Mouse (Mus musculus) adrenal gland, adult 8-10 months (tissue): ENCODE measurements around the gene Pde4d. TPM values are rescaled to one million over a fixed set of nuclear protein-coding genes. Genes with fewer than 3 reads are reported as not detected.
A peak's percentile ranks its signal among the peaks of the same experiment; 100 is the strongest.

Experiments
- DNase-seq: peaks from one replicate; pipeline ENCODE4 v3.0.0; 2022
- microRNA-seq, 2 experiments: library from miRNA; unstranded; fragments of <30 nt; microRNA quantifications; one replicate each; pipeline ENCODE4 v1.2.0; 2022
- total RNA-seq, 4 experiments: library from RNA; stranded (reverse); gene quantifications; 2 replicates each; pipeline ENCODE4 v1.2.4; 2022

Gene Pde4d
- total RNA-seq, 4 experiments from 2014 or later: 10.8 to 13.3 (median 12.0) TPM

DNA sequence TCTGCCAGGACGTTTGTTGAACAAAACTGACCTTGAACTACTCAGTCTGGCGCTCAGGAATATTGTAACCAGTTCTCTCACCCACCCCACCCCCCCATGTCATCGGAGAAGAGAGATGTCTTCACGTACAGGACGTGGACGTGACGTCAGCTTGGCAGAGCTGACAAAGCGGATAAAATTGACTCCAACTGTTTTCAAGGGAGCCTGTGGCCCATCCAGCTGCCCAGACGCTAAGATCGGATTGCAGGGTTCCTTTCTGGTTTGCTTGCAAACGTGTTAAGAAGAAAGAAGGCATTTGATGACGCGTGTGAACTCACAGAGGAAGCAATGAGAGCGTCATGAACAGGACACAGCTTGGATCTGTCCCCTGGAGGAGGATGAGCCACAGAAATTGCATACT is 1501.7 kb downstream of the Pde4d start:
- DNase-seq: no peak

DNA sequence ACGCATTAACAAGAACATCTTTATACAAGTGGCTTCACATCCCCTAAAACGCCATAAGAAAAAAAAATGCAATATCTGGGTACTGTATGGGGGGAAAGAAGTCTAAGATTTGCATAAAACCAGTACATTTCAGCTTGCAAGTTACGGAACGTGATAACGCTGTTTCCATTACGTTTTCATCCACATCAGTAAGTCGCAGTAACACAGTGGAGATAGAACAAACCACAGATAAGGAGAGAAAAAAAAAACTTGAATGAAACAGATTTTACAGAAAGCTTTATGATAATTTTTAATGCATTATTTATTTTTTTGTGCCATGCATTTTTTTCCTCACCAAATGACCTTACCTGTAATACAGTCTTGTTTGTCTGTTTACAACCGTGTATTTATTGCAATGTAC is 1504.4 kb downstream of the Pde4d start:
- no peak for DNase-seq

DNA sequence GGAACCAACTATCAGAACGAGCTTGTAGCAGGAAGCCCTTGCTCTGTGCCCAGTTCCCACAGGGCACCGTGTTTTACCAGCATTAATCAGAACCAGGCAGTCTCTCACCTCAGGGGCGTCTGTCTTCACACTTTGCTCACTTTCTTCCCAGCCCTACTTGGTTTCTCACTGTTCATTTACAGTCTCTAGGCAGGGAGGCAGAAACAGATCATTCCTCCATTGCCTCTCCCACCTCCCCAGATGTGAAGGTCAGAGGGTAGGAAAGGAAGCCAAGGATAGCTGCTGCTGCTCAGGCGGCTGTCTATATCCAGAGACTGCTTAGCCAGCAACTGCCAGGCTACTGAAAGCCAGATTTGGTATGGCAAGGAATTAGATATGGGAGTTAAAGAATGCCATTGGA is 1508.2 kb downstream of the Pde4d start:
- no peak for DNase-seq

DNA sequence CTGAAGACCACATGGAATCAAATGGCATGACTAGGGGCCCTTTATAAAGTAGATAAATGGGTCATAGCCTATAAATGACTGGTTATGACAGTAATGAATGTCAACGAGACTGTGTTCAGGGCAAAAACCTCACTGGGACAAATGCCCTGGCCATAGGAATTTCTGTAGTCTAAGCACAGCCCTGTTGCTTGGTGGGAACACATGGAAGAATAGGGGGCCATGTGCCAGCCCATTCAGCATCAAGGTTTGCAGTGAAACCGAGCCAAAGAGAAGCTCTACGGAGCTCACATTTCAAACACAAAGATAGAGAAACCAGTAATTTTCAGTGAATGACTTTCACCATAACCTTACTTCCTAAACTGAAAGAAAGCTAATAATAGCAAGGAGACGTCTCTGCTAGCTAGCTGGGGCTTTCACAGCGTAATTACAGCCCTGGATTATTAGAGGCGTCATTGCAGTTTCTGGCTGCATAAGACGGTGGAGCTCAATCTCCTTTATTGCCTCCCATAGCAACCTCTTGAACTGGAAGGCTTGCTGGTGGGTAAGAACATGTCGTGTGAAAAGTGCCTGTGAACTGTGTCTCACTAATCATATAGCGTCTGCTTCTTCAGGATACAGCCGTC is 1533.2 kb downstream of the Pde4d start:
- DNase-seq: no peak

DNA sequence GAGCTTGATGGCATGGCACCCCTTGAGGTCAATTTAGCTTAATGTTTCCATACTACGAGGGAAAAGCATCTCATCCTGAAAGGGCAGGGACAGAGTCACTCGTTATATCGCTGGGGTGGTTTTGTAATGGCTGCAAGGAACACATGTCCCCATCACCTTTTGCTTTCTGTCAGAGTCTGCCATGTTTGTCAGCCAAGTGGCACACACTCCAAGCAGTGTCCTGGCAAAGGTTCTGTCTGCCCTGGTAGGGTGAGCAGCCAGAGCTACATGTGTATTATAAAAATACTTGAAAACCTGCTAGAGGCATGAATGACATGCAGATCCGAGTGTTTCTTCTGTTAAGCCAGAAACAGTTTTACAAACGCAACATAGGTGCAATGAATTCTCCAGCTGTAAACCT is 1535.7 kb downstream of the Pde4d start:
- DNase-seq: no peak

DNA sequence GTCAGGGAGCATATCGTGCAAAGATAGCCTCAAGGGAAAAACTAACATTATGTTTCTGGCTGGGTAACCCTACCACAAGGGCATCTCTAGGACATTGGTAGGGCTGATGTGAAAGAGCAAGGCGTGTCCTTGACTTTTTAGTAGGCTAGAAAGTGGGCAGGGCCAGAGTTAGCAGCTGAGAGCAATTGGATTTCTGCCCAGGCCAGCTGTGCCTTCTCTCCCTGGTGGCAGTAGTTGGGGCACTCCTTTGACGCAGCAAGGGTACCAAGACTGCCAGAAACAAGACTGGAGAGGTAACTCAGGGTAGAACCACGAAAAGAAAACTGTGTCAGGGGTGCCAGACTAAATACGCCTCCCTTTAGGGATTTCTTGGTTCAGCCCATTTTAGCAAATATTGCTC is 1536.1 kb downstream of the Pde4d start:
- DNase-seq: peak; percentile 53

DNA sequence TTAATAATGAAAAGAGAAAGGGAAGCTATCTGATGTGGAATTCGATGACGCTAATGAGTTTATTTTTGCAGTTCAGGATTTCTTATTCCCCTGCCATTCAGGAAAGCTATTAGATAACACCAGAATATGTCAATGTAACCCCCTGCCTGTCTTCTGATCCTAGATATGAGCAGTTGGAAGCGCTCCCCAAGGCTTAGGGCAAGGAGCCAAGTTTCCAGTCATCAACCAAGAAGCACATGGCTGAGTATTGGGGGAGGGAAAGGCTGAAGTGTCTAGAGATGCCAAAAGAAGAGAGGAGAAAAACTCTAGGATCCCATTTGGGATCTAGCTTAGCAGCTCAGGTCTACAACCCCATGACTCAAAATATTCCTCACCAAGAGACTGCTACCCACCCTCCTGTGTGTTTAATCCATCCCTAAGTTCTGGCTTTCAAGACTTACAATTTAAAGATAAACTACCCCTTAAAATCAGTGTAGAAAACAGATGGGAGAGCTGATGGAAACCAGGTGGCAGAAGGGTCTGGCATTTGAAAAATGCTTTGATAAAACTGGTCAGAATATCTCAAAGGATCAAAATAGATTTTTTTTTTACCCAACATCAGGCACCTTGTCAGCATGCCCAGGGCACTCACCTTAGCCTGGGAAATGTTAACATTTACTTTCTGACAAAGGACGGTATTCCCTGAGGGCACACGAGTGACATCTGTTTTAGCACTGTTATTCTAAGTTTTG is 1543.2 kb downstream of the Pde4d start:
- DNase-seq: peak; percentile 88

DNA sequence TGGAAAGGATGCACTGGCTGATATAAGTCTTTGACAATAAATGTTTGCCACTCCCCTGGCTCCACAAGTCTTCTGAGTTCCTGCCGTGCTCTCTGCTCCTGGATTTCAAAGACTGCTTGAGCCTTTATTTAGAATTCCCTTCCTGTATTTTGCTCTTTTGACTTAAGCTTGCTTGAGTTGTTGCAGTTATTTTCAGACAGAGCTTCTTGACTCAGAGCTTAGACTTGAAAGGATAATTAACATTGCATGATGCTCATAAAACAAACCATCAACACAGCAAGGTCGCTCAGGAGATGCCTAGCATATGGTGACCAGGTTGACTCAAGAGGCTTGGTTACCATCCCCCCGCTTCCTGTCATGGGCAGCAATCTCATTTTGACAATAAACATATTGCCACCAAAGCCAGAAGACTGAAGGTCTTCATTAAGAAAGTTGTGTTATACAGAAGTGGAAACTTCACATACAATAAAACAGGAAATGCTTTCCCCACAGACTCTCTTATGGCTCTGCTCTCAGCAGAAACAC is 1544.6 kb downstream of the Pde4d start:
- DNase-seq: no peak

DNA sequence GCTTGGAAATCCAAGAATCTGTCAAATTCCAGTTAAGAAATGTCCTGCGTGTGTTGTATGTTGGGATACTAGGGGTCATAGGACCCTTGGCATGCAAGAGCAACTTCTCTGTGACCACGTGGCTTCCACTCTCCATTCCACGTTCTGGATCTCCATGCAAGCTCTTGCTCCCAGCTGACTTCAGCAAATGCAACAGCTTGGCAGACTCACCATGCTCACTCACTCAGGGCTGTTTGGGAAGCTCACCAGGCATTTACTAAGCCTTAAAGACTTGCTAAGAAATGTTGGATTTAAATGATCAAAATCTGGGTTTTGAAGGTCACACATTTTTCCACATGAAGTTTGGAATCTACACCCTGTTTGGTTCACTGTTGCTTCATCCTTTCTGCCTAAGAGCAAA is 1552.3 kb downstream of the Pde4d start:
- DNase-seq: no peak

Small RNA genes within 50 kb of the gene (microRNA-seq; reads per million reads assigned to microRNA genes)
- gene Mir1904: 0 reads per million in 2 experiments
- gene Mir582: 0.88 to 1.2 reads per million in 2 experiments

Other genes starting within 250 kb of the Pde4d start
- gene Elovl7, start 235.5 kb upstream of the Pde4d start, total RNA-seq: 1 to 10 TPM; 2.7 to 3.8 (median 3.2) TPM
- under 1 TPM in 3 of 4 experiments, not detected in 1; 0.28 to 0.83 (median 0.31) TPM for gene Depdc1b, start 133.6 kb upstream of the Pde4d start, total RNA-seq